Mouse (Mus musculus) cerebellum, adult 9-11 months (tissue): Measurements from ENCODE around the gene Pheta1.
A peak's percentile ranks its signal among the peaks of the same experiment; 100 is the strongest.

Experiments used
- DNase-seq: peaks from one replicate; pipeline ENCODE4 v3.0.0; 2022

Gene Pheta1

GRCm38 (mm10) chr5:121827876-121828275 is 20.9 kb upstream of the Pheta1 start:
- no peak for DNase-seq

- peak; percentile 83 for DNase-seq
These were observed 20.0 kb upstream of the Pheta1 start for GRCm38 (mm10) chr5:121828491-121829432.

GRCm38 (mm10) chr5:121831002-121831601 is 17.7 kb upstream of the Pheta1 start:
- DNase-seq: no peak

- no peak for DNase-seq
These were observed 16.2 kb upstream of the Pheta1 start for GRCm38 (mm10) chr5:121832376-121833155.

- no peak for DNase-seq
These were observed 15.6 kb upstream of the Pheta1 start for GRCm38 (mm10) chr5:121833159-121833558.

- DNase-seq: peak; percentile 83
These were observed 15.1 kb upstream of the Pheta1 start for GRCm38 (mm10) chr5:121833572-121834240.

- peak; percentile 73 for DNase-seq
These were observed 14.6 kb upstream of the Pheta1 start for GRCm38 (mm10) chr5:121834241-121834606.

GRCm38 (mm10) chr5:121834991-121835747 is 13.6 kb upstream of the Pheta1 start:
- no peak for DNase-seq

GRCm38 (mm10) chr5:121835949-121836691 is 12.7 kb upstream of the Pheta1 start:
- no peak for DNase-seq

GRCm38 (mm10) chr5:121836692-121837415 is 11.9 kb upstream of the Pheta1 start:
- DNase-seq: peak; percentile 90

GRCm38 (mm10) chr5:121837441-121838340 is 11.1 kb upstream of the Pheta1 start, which contains the start of gene Sh2b3:
Gene Sh2b3, minus strand, starts transcription at chr5:121837646.
- DNase-seq: no peak

GRCm38 (mm10) chr5:121838341-121839127 is 10.2 kb upstream of the Pheta1 start:
- DNase-seq: peak; percentile 78

- no peak for DNase-seq
These were observed 9.7 kb upstream of the Pheta1 start for GRCm38 (mm10) chr5:121839128-121839473.

- no peak for DNase-seq
These were observed 7.3 kb upstream of the Pheta1 start for GRCm38 (mm10) chr5:121841516-121841915.

GRCm38 (mm10) chr5:121841973-121842372 is 6.8 kb upstream of the Pheta1 start:
- peak; percentile 51 for DNase-seq

GRCm38 (mm10) chr5:121842665-121843118 is 6.1 kb upstream of the Pheta1 start:
- DNase-seq: peak; percentile 84

- peak; percentile 62 for DNase-seq
These were observed 5.5 kb upstream of the Pheta1 start for GRCm38 (mm10) chr5:121843138-121843905.

GRCm38 (mm10) chr5:121845361-121845760 is 3.4 kb upstream of the Pheta1 start:
- DNase-seq: peak; percentile 28
